Mouse (Mus musculus): Measurements from ENCODE around the gene Banf2. TPM values are rescaled to one million over a fixed set of nuclear protein-coding genes. Genes with fewer than 3 reads are reported as not detected.
A peak's percentile ranks its signal among the peaks of the same experiment; 100 is the strongest.

Banf2 gene
- total RNA-seq (2021) = not detected
- long read RNA-seq, experiment 1 = 0 reads
- long read RNA-seq, experiment 2 = 0 reads

DNA sequence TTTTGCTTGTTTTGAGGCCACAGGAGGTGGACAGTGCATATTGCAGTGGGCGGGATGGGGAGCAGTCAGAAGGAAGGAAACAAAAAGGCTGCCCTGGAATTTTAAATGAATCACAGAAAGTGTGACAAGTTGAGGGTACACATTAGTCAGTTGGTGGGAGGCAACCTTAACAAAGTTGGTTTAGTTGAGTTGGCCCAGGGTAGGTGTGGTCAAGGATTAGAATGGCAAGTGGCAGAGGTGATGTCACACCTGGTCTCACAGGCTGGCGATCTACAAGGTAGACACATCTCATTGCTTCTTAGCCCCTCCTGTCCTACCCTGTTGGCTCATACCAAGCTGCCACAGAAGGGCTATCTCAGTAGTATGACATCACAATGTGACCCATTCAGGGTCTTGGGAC, at the start of gene Banf2:
Banf2 (plus strand) TSS at position 396 of the 400 bp plus-strand sequence.
- DNase-seq (ENCODE audit: low spot score) = no peak

DNA sequence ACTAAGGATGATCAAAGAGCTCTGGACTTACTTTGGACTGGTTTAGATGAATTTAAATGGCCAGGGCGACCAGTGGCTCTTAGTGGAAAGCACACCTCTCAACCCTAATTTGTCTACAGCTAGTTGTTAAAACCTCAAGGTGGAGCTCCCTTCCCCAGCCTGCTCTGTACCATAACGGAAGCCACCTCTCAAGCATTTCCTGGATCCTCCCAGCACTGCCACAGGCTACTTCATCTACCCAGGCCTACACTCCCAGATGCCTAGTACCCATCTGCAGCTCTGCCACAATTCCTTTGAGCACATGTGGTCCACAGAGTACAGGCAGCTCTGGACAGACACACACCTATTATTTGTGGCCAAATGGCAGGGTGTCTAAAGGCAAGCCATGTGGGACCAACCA, 49.4 kb upstream of the Banf2 start:
- no peak for DNase-seq (ENCODE audit: low spot score)

DNA sequence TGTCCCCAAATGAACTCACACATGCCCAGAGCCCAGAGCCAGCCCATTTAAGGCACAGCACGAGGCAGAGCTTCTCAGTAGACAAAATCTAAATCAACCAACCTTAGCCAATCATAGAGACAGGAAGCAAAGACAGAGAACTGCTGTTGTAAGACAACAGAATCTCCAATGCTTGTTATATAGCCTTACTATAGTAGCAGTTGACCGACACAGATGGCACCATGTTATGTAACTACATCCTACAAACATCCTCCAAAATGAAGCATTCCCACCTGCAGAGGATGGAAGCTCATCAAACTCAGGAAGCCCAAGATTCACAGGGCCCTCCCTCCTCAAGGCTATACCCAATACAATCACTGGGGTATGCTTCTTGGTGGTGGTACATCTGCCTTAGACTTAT, 45.4 kb upstream of the Banf2 start:
- no peak for DNase-seq (ENCODE audit: low spot score)

DNA sequence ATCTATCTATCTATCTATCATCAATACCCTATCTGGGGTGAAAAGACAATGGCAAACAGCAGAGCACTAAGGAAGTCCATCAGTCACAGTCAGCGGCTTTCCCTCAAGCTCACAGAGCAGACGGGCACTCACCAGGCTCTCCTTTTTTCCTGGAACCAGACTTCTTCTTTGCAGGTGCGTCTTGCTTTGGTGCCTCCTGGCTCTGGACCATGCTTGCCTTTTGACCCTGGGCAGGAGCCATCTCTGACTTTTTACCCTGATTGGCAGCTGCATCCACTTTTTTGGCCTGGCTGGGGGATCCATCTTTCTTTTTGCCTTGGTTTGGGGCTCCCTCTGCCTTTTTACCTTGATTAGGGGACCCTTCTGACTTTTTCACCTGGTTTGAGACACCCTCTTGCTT, 44.8 kb upstream of the Banf2 start:
- no peak for DNase-seq (ENCODE audit: low spot score)

DNA sequence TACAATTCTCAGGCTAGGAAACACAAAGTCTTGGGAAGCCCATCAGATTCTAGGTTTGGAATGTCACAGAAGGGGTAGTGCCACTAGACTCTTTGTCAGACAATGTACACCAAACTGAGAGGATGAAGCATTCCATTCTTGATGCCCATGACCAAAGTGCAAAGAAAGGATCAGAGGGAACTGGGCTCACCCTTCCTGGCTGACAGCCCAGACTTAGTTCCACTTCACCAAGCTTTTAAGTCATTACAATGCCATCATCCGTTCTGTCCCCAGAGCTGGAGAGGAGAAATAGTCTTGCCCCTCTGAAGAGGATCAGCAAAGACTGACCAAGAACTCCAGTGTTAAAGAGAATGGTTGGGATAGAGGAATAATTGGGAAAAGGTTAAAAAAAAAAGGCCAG, 41.9 kb upstream of the Banf2 start:
- no peak for DNase-seq (ENCODE audit: low spot score)

DNA sequence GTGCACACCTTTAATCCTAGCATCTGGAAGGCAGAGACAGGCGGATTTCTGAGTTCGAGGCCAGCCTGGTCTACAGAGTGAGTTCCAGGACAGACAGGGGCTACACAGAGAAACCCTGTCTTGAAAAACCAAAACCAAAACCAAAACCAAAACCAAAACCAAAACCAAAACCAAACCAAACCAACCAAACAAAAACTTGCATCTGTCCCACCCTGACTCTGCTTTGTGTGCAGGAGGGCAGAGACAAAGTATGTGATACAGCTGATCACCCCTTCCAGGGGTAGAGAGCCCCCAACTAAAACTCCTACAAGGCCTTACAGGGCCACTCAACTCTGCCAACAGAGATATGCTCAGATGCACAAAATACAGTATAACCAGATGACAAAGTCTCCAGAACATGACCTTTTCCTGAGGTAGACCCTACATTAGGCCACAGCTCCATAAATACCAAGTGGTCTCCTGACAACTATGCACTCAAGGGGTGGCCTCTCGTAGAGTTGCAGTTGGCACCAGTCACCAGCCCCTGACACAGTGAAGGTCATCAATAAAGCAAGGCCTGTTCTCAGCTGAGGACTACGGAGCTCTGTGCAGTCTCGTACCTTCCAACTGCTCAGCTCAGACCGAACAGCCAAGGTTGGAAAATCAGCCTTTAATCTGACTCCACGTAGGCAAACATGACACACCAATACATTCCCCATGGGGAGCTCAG, 40.7 kb upstream of the Banf2 start:
- DNase-seq (ENCODE audit: low spot score) = no peak

DNA sequence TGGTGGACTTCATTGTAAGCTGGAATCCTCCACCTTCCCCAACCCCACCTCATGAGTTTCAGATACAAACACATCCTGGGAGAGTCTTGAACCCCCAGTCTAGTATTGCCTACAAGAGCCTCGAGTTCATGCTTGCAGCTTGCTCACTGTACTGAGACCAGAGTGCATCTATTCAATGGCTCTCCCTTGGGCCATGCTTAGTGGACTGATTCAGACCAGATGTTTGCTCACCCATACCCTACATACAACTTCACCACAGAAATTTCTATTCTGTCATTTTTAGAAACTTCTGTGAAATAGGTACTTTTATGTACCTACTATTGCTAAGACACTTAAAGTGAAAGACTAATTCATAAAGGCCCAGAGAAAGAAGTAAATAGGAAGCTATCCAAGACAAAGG, 39.9 kb upstream of the Banf2 start:
- DNase-seq (ENCODE audit: low spot score) = no peak

DNA sequence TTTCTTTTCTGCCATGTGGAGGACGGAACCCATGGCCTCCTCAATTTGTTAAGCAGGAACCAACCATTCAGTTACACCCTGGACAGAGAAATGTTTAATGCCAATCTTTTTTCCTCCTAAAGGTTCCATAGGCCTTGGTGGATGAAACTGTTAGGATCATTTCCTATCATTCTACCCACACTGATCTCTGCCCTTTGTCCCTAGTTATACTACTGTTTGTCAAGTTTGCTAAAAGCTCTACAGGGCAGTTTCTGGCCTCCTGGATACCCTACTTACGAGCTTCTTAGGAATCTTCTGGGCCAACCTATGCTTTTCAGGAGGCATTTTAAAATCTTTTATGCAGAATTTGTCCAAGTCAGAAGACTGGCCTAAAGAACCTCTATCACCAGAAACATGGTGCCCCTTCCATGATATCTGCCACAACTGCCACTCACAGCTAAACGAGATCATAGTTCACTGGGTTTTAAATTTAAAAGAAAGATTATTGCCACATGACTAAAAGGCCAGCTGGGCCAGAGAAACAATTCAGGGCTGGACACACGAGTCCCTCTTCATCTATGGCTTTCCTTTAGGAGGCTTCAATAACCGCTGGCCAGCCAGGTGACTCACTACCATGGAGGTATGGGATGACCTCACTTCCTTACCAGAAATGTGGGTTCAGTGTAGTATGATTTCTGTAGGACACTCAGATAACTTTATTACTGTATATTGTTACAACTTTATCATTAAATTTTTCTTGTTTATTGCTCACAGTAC, 30.5 kb upstream of the Banf2 start:
- DNase-seq (ENCODE audit: low spot score) = no peak

DNA sequence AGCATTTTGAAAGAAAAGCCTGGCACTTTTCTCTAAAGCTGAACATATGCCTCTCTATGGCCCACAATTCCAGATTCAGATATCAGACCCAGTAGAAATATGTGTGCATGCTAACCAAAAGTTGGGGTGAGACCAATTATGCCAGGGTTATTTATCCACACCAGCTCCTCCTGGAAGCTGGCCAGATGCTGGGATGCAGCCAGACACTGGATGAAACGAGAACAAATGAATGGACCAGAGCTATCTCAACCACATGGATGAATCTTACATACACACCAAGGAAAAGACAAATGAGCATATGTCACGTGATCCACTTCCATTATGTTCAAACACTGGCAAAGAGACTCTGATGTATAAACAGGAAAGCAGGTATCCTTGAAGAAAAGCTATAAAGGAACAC, 29.3 kb upstream of the Banf2 start:
- DNase-seq (ENCODE audit: low spot score) = no peak

DNA sequence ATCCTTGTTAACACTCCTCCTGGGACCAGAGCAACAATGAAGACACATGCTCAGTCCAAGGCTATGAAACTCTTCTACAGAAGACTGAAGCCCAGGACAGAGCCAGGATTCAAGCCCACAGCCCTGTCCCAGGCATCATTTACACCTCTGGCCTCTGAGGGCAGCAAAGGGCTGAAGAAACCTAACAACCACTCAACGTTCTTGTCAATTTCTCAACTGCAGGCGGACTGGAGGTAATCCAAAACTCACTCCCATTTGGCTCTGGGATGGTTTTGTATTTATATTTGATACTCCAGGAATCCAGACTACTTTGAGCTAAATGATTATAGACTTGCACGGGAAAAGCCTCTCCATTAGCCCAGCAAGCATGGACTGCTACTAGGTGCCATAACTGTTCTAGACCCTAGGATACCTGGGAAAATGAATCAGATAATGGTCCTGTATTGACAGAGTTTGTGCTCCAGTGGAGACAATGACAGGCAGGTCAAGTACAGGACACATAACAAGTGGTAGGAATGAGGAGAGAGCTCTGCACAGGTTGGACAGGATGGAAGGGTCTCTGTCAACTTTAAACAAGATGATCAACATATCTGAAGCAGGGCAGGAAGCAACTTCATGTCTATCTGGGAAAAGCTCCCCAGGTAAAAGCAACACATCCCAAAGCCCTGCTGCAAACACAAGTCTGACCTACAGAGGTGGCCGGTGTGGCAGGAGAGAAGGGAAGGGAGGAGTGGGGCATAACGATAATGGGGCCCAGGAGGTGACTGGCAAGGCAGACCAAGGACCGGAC, 27.5 kb upstream of the Banf2 start:
- DNase-seq (ENCODE audit: low spot score) = peak; percentile 22

DNA sequence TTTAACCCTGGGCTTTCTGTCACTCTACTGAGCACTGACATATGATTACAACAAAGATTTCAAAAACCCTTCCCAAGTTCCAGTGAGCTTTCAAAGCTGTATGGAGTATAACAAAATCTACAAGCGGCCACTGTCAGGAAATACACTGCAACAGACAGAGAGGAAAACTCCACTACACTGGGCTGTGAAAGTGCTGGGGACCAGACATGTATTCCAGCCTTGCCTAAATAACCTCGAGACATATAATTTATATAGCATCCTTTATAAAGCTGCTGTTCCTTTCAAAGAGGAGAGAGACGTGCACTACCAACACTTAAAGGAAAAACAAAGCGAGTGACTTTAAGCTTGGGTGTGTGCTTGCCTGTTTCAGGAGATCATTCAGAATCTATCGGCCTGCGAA, 26.2 kb upstream of the Banf2 start:
- DNase-seq (ENCODE audit: low spot score) = no peak

DNA sequence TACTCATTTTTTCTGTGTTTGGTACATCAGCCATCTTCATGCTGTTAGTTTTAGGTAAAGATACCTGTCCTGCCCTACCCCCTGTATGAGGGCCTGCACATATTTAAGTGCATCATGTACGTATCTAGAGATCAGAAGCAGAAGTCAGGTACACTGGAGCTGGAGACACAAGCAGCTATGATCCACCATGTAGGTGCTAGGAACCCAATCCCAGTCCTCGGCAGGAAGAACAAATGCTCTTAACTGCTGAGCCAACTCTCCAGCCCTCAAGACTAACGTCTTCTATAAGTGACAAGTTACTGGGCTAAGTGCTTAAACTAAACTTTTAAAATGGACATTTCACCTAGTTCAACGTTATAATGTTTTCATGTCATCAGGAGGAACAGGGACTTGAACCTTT, 25.6 kb upstream of the Banf2 start:
- DNase-seq (ENCODE audit: low spot score) = no peak

DNA sequence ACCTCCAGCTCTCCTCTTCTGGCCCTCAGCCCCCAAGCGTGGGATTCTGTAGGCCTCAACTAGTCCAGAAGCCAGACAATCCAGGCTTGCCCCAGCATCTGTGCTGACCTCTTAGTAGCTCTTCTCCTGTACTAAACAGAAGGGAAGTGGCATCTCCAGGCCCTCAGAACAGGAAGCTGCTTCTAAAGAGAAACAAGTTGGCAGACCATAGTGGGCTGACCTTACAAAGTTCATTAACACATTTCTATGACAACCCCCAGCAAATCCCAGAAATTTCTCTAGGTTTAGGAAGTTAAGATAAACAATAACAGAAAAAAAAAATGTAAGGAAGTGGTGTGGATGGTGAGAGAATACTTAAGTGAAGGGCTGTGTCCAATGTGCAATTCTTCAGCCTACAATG, 23.8 kb upstream of the Banf2 start:
- DNase-seq (ENCODE audit: low spot score) = no peak

DNA sequence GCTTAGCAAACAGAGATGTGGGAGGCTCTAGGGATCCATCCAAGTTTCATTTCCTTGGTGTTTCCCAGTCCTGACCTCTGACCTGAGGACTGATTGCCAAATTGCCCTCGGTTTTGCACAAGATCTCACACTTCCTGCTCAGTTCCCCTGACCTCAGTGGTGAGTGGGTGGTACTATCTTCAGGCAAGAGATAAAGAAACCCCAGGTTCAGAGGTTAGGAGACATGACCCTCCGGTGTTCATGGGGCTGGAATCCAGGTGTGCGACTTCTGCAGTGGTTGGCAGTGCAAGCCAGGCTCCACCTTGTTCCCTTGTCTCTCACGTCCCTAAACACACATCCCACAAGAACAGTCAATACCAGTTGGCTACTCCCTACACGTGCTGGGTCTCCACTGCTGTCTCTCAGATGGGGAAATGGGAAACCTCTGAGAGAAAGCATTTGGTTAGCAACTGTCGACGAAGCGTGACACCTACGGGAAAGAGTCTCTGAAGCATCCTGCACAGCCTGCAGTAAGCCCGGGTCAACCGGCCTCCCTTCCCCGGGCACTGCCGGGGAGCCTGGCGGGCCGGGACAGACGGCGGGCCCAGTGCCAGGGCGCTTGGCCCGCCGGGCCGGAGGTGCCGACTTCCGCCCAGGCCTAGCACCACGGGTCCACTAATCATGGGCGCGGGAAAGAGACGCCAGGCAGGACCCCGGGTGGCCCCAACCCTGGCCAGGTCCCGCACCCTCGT, 23.1 kb upstream of the Banf2 start:
- peak; percentile 56 for DNase-seq (ENCODE audit: low spot score)

DNA sequence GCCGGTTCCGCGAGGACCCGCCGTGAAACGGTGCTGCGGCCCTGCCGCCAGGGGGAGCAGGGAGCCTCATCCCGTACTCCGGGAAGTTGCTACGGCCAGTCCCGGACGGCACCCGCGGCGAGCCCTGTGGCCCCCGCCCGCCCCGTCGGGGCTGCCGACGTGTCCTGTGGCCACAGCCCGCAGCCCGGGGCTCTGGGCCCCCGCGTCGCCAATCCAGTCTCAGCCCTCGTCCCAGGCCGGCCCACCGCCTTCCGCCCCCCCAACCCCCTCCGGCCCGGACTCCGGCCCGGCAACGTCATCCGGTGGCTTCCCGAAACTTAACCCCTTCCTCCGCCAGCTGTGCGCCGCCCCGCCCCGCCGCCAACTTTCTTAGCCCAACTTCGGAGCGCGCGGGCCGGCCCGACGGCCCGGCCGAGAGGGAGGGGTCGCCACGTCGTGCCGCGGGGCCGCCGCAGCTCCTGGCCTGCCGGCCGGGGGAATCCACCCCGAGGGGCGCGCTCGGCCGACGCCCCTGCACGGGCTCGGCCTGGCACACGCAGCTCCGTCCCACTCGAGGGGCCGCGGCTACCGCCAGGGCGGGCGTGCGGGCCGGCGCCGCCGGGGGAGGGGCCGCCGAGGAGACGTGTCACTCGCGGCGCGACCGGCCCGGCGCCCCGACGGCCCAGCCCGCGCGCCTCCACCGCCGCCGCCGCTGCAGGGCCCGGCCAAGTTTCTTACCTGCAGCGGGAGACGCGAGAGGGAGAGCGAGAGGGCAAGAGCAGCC, 22.4 kb upstream of the Banf2 start:
- DNase-seq (ENCODE audit: low spot score) = peak; percentile 82

DNA sequence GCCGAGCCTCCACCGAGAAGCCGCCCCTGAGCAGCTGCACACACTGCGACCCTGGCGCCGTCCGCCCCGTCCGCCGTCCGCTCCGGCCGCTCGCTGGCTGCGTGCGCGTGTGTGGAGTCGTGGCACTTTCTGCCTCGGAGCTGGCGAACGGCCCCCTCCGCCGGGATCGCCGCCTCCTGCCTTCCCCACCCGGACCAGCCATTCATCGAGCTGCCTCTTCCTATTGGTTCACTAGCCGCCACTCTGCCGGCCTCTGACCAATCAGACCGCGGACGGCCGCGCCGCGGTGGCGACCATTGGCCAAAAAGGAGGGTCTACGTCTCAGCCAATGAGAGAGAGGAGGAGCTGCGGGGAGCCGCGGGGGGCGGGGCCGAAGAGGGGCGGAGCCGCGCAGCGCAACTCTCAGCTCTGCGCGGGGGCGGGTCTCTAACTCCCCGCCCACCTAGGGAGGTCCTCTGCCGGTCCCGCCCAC, 21.7 kb upstream of the Banf2 start, which contains the start of gene Rrbp1:
Rrbp1 (minus strand) TSS at position 184 of the 472 bp plus-strand sequence.
- DNase-seq (ENCODE audit: low spot score) = peak; percentile 98

DNA sequence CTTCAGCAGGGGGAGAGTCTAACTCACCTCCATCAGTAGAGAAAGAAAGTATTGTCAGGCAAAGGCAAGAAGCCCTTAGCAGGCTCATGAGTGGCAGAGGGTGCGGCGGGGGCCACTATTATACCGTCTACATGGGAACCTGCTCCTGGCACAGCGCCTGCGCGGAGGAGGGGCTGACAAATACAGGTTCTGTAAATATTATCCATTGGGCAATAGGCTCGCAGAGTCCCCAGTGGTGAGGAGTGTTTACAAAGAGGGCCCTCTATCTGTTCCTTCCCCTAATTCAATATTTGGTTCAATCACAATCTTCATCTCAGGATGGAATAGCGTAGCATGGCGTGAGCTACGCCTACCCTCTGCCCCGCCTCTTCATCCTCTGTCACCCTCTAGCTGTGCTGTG, 18.8 kb upstream of the Banf2 start:
- no peak for DNase-seq (ENCODE audit: low spot score)

DNA sequence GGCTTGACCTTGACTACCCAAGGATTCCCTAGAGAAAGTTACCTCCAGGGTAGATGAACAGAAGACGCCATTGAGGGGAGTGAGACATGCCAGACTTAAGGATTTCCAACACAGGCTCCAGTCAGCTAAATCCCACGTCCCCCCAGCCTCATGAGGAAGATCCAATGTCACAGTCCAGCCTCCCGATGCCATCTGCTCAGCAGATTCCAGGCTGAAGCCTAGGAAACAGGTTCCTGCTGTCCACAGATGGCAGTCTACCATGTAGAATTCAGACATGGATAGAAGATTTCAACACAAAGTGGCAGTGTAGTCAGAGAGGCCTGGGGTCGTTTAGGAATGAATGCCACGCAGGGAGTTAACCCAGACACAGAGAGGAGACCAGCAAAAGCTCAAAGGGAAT, 18.4 kb upstream of the Banf2 start:
- DNase-seq (ENCODE audit: low spot score) = no peak

DNA sequence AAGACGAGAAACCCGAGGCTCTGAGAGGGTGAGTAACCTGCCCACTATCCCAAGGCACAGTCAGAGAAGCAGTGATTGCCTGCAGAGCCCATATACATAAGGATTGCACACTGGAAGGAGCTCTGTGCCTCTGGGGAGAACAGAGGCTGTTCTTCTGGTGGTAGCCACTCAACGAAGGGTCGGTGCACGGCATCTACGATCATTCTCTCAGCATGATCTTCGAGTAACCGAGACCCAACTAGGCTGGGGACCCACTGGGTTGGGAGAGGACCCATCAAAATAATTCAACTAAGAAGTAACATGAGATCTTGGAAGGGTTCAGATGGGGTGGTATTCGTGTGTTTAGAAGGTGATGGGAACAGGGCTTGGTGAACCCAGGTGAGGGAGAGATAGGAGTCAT, 17.0 kb upstream of the Banf2 start:
- DNase-seq (ENCODE audit: low spot score) = no peak

DNA sequence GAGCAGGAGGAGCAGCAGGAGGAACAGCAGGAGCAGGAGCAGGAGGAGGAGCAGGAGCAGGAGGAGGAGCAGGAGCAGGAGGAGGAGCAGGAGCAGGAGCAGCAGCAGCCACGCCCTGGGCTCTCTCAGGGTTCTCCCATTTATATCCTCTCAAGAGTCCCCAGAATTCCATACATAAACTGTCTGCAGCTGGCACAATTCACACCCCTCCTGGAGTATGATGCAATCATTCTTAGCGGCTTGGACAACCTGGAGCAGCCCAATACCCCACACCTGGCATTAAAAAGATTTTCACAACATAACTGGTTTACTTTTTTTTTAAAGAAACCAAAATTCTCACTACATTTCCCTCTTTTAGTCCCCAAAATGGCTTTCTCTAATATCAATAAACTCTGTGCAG, 12.9 kb upstream of the Banf2 start:
- no peak for DNase-seq (ENCODE audit: low spot score)

DNA sequence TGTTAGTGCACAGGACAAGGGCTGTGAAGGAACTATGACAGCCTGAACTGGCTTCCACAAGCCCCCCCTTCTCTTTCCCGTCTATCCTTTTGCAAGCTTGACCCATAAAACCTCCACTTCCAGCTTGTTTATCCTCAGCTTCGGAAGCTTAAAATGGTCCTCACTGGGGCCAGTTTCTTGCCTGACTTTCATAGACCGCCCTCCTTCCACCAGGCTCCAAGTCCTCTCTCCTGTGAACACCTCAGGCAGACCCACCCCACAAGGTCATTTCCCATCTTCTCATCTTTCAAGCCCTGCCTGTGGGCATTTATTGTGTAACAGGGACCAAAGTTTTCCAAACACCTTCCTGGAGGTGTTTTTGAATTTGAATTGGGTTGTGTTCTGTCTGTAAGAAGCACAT, 10.4 kb upstream of the Banf2 start:
- DNase-seq (ENCODE audit: low spot score) = no peak
